Mouse (Mus musculus): Measurements from ENCODE around the gene Sag. TPM values are rescaled to one million over a fixed set of nuclear protein-coding genes. Genes with fewer than 3 reads are reported as not detected.
A peak's percentile ranks its signal among the peaks of the same experiment; 100 is the strongest.

The Sag gene
- polyA plus RNA-seq, 1 experiment from 2014 or later = 0.88 TPM

GRCm38 (mm10) chr1:87848237-87848996 is 44.9 kb downstream of the Sag start:
- Histone ChIP-seq H3K4me1 (replicated peaks) (peaks cover 20% of the 10 kb centered on the region), H3K27ac (no peak overlapping the region), H3K4me2 (replicated peaks) (no peak overlapping the region), H3K4me3 (replicated peaks) (no peak overlapping the region), H3K9me3 (no peaks in the 10 kb centered on the region), H3K27me3 (replicated peaks) (no peaks in the 10 kb centered on the region), H3K36me3 (no peaks in the 10 kb centered on the region), H3K9ac (no peak overlapping the region)
- 32% methylated on average over 11 of the region's 11 CpGs for WGBS
- ATAC-seq = no peak

DNA sequence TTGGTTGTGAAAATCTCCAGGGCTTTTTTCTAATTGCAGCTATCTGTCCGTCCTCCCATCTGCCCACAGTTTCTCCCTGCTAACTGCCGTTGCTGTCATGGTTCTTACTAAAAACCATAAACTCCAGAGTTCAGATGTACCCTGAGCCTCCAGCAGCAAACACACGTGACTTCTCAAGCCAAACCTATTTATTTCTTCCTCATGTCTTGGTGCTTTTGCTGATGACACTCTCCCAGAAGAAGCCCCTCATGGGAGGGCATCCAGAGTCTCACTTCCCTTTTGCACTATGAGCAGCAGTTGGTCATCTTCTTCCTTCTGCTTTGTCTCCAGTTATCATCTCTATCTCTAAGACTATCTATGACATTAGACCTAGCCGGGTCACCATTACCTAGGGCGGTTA is 45.8 kb downstream of the Sag start:
- no peaks in the 10 kb centered on the region for H3K9me3 ChIP-seq
- ATAC-seq = no peak
- H3K27me3 ChIP-seq (replicated peaks) = no peaks in the 10 kb centered on the region
- H3K4me1 ChIP-seq (replicated peaks) = peaks cover 22% of the 10 kb centered on the region
- H3K36me3 ChIP-seq = no peaks in the 10 kb centered on the region
- WGBS = 52% methylated on average over 5 of the region's 5 CpGs
- H3K9ac ChIP-seq = no peak overlapping the region
- no peak overlapping the region for H3K27ac ChIP-seq
- no peak overlapping the region for H3K4me2 ChIP-seq (replicated peaks)
- H3K4me3 ChIP-seq (replicated peaks) = no peak overlapping the region

- H3K4me3 ChIP-seq (replicated peaks) = no peak overlapping the region
- no peak for ATAC-seq
- no peaks in the 10 kb centered on the region for H3K27me3 ChIP-seq (replicated peaks)
- H3K36me3 ChIP-seq = no peaks in the 10 kb centered on the region
- WGBS = 89% methylated on average over 3 of the region's 3 CpGs
- H3K4me1 ChIP-seq (replicated peaks) = peaks cover 33% of the 10 kb centered on the region
- no peak overlapping the region for H3K4me2 ChIP-seq (replicated peaks)
- no peak overlapping the region for H3K27ac ChIP-seq
- H3K9ac ChIP-seq = no peak overlapping the region
- H3K9me3 ChIP-seq = no peaks in the 10 kb centered on the region
These were observed 47.9 kb downstream of the Sag start for GRCm38 (mm10) chr1:87851344-87851743.

DNA sequence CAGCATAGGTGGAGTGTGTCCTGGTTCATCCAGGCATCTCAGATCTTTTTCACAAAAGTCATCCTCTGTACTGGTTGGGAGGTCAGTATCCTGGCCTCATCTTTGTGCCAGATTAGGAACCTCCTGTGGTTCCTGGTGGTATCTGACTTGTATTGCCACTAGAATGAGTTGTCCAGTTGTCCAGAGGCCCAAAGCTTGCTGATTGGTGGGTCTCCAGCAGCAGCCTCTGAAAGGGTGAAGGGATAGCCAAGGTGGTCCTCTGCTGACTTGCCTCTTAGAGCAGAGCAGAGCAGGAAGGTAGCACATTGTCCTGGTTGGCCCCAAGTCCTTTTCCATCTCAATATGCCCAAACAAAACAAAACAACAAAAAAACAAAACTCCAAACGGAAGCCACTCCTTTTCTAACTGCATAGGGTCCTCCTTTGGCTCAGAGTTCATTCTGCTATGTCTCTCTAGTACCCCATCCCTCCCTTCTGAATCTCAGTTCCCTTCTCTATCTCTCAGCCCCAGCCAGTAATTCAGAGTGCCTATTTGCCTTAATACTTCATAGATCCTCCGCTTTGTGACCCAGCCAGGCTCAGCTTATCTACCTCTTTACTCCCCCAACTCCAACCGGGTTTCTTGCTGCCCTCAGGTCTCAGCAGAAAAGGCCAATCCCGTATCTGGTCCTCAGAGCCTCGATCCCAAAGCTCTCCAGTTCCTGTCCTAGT is 48.8 kb downstream of the Sag start:
- no peak for ATAC-seq
- Histone ChIP-seq H3K9ac (no peak overlapping the region), H3K4me2 (replicated peaks) (peak overlapping the region; percentile 92), H3K4me3 (replicated peaks) (no peak overlapping the region), H3K4me1 (replicated peaks) (peaks cover 27% of the 10 kb centered on the region), H3K27ac (no peak overlapping the region), H3K27me3 (replicated peaks) (no peaks in the 10 kb centered on the region), H3K9me3 (no peaks in the 10 kb centered on the region), H3K36me3 (no peaks in the 10 kb centered on the region)
- WGBS = 62% methylated on average over 5 of the region's 5 CpGs

GRCm38 (mm10) chr1:87852892-87853600 is 49.6 kb downstream of the Sag start, which contains the start of gene Dgkd:
TSS of gene Dgkd (plus strand) at chr1:87853287.
- WGBS = under 1% methylated on average over 46 of the region's 74 CpGs
- H3K9me3 ChIP-seq = no peaks in the 10 kb centered on the region
- peak within 1 kb of the TSS; percentile 70 for H3K27ac ChIP-seq
- H3K4me1 ChIP-seq (replicated peaks) = peaks cover 25% of the 10 kb centered on the region
- ATAC-seq = peak; percentile 97
- peak within 1 kb of the TSS; percentile 95 for H3K9ac ChIP-seq
- H3K4me2 ChIP-seq (replicated peaks) = peak within 1 kb of the TSS; percentile 92
- peak within 1 kb of the TSS; percentile 98 for H3K4me3 ChIP-seq (replicated peaks)
- H3K27me3 ChIP-seq (replicated peaks) = no peaks in the 10 kb centered on the region
- H3K36me3 ChIP-seq = no peaks in the 10 kb centered on the region

DNA sequence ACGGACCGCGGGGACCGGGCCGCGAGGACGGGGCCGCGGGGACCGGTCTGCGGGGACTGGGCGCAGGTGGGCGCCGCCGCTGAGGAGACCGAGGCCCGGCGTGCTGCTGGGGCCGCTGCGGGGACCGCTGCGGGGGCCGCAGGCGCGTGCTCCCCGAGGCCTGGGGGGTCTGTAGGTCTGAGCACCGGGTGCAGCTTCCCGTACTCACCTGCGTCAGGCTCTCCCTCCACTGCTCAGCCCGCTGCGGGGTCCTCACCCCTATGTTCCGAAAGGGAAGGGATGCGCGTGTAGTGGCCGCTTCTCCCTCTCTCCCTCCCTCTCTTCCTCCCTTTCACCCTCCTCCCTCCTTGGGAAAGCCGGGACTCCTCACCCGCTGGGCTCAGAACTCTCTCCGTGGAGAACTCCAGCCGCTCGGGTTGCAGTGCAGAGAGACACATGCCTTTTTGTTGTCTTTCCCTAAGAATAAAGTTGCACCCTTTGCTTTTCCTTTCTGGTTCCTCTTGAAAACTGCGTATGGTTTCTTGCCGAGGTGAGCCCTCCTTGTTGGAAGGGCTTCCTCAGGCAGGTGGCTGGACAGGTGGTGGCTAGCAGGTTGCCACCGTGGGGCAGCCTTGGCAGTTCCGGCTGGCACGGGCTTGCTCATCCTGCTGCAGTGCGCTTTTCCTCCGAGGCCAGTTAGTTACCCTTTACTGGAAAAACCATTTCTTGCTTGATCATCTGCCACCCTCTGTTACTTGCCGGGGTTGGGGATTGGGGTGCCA is 50.3 kb downstream of the Sag start:
- H3K4me3 ChIP-seq (replicated peaks) = peak overlapping the region; percentile 98
- no peaks in the 10 kb centered on the region for H3K9me3 ChIP-seq
- peak overlapping the region; percentile 70; the same call in 1 of the 2 replicates for H3K27ac ChIP-seq
- peak overlapping the region; percentile 95 for H3K9ac ChIP-seq
- H3K27me3 ChIP-seq (replicated peaks) = no peaks in the 10 kb centered on the region
- peak overlapping the region; percentile 92 for H3K4me2 ChIP-seq (replicated peaks)
- no peaks in the 10 kb centered on the region for H3K36me3 ChIP-seq
- ATAC-seq = peak; percentile 32
- H3K4me1 ChIP-seq (replicated peaks) = peaks cover 24% of the 10 kb centered on the region
- WGBS = under 1% methylated on average over 47 of the region's 48 CpGs

DNA sequence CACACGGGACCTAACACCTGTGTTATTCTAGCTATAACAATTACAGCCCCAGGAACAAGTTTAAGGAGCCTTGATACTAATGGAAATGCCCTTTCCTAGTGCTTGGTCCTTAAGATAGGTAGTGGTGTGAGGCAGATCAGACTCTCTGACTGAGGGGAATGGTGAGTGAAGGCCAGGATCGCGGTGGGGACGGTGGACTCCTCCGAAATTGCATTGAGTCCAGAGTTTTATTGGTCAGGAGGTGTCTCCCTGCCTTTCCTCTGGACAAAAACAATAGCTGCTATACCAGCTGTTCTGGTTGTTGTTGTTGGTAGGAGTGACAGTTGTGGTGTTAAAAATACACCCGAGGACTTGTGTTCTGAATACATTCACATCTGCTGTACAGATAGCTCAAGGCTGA is 50.9 kb downstream of the Sag start:
- Histone ChIP-seq H3K4me3 (replicated peaks) (peak overlapping the region; percentile 98), H3K9me3 (no peaks in the 10 kb centered on the region), H3K27me3 (replicated peaks) (no peaks in the 10 kb centered on the region), H3K27ac (no peak overlapping the region), H3K9ac (peak overlapping the region; percentile 95; the same call in 1 of the 2 replicates), H3K36me3 (no peaks in the 10 kb centered on the region), H3K4me2 (replicated peaks) (peak overlapping the region; percentile 92), H3K4me1 (replicated peaks) (peaks cover 23% of the 10 kb centered on the region)
- no peak for ATAC-seq
- 24% methylated on average over 6 of the region's 6 CpGs for WGBS

GRCm38 (mm10) chr1:87854851-87855251 is 51.4 kb downstream of the Sag start:
- H3K4me2 ChIP-seq (replicated peaks) = peak overlapping the region; percentile 92
- no peaks in the 10 kb centered on the region for H3K27me3 ChIP-seq (replicated peaks)
- ATAC-seq = no peak
- peaks cover 23% of the 10 kb centered on the region for H3K4me1 ChIP-seq (replicated peaks)
- 23% methylated on average over 2 of the region's 2 CpGs for WGBS
- H3K36me3 ChIP-seq = no peaks in the 10 kb centered on the region
- 0 out of 2 replicates have a peak overlapping the region, but pooled peaks have one; percentile 98 for H3K4me3 ChIP-seq (replicated peaks)
- no peak overlapping the region for H3K27ac ChIP-seq
- 0 out of 2 replicates have a peak overlapping the region, but pooled peaks have one; percentile 95 for H3K9ac ChIP-seq
- H3K9me3 ChIP-seq = no peaks in the 10 kb centered on the region

GRCm38 (mm10) chr1:87855522-87855921 is 52.0 kb downstream of the Sag start:
- Histone ChIP-seq H3K4me3 (replicated peaks) (no peak overlapping the region), H3K27ac (no peak overlapping the region), H3K36me3 (no peaks in the 10 kb centered on the region), H3K9me3 (no peaks in the 10 kb centered on the region), H3K27me3 (replicated peaks) (no peaks in the 10 kb centered on the region), H3K4me2 (replicated peaks) (peak overlapping the region; percentile 92; the same call in 1 of the 2 replicates), H3K4me1 (replicated peaks) (peaks cover 23% of the 10 kb centered on the region), H3K9ac (no peak overlapping the region)
- ATAC-seq = no peak
- WGBS = 85% methylated on average over 1 of the region's 1 CpGs

GRCm38 (mm10) chr1:87856823-87857222 is 53.3 kb downstream of the Sag start:
- peaks cover 24% of the 10 kb centered on the region for H3K4me1 ChIP-seq (replicated peaks)
- H3K27ac ChIP-seq = no peak overlapping the region
- no peak overlapping the region for H3K4me2 ChIP-seq (replicated peaks)
- no peak for ATAC-seq
- H3K9me3 ChIP-seq = no peaks in the 10 kb centered on the region
- H3K27me3 ChIP-seq (replicated peaks) = no peaks in the 10 kb centered on the region
- H3K9ac ChIP-seq = no peak overlapping the region
- 87% methylated on average over 3 of the region's 3 CpGs for WGBS
- H3K36me3 ChIP-seq = no peaks in the 10 kb centered on the region
- H3K4me3 ChIP-seq (replicated peaks) = no peak overlapping the region

GRCm38 (mm10) chr1:87858031-87858430 is 54.6 kb downstream of the Sag start:
- no peak for ATAC-seq
- H3K4me1 ChIP-seq (replicated peaks) = peaks cover 31% of the 10 kb centered on the region
- no peak overlapping the region for H3K9ac ChIP-seq
- WGBS = 70% methylated on average over 1 of the region's 1 CpGs
- no peak overlapping the region for H3K4me3 ChIP-seq (replicated peaks)
- peak overlapping the region; percentile 34; the same call in 1 of the 2 replicates for H3K27ac ChIP-seq
- no peaks in the 10 kb centered on the region for H3K9me3 ChIP-seq
- no peaks in the 10 kb centered on the region for H3K36me3 ChIP-seq
- H3K4me2 ChIP-seq (replicated peaks) = peak overlapping the region; percentile 22; the same call in 1 of the 2 replicates
- no peaks in the 10 kb centered on the region for H3K27me3 ChIP-seq (replicated peaks)
